Mouse (Mus musculus): Measurements from ENCODE around the gene Dpp6. TPM values are rescaled to one million over a fixed set of nuclear protein-coding genes. Genes with fewer than 3 reads are reported as not detected.

Gene Dpp6
- total RNA-seq (2018; cell fraction: chromatin; rRNA removed), result 1 to 10 TPM in 3 of 26 experiments, under 1 TPM in 9, not detected in 14; 0.33 to 3.6 (median 0.42) TPM
- total RNA-seq (2018; cell fraction: cytosol; rRNA removed), result under 1 TPM in 14 of 26 experiments, not detected in 12; 0.03 to 0.27 (median 0.11) TPM
- 1 to 10 TPM in 1 of 26 experiments, under 1 TPM in 11, not detected in 14; 0.31 to 1.1 (median 0.42) TPM for total RNA-seq (2018; cell fraction: nucleus; rRNA removed)
- polyA plus RNA-seq (2018), result not detected in 3 replicates

DNA sequence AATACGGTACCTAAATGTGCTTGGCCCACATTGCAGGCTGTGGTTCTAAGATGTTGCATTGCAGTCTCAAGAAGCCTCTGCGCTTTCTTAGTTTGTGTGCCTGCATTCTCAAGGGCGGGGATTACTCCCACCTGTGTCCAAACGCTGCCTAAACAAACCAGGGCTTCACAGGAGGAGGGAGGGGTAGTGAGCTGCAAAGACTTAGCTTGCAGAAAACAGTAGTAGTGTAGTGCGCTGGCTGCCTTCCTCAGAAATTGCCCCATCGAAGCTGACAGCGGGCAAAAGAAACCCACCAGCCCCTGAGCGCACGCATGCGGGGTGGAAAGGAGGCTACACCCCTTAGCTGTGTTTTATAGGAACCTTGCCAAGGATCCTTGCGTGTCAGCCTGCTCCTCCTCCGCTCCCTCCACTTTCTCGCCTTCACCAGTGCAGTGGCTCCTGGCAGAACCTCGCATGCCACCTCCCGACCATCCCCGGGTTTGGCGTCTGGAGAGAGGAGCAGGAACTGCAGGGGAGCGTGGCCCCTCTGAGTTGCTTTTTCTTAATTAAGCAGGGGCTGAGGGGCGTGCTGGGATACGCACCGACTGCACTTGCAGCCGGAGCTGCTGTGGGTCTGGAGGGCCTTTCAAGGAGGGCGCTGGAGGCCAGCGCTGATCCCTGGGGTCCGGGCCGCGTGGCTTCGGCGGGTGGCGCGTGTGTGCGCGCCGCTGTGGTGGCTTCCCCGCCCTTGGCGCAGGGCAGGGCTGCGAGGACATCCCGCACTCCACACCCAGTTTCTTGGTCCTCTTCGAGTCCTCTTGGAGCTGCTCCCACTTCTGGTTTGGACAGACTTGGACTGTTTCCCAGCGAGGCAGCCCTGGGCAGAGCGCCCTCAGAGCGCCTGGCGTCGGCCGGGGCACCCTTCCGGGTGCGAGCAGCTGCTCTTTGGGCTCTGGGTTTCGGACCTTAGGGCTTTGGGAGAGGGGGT, at the start of gene Dpp6:
Gene Dpp6 (plus strand): TSS at position 229 of the 967 bp plus-strand sequence.
- no peaks in the 10 kb centered on the region for H3K36me3 ChIP-seq (ENCODE audit: inconsistent target)
- no peaks in the 10 kb centered on the region for H3K79me2 ChIP-seq (ENCODE audit: inconsistent target)
- WGBS (ENCODE audit: missing documents), result 12% methylated on average over 48 of the region's 48 CpGs
- no peak within 1 kb of the TSS for H3K27ac ChIP-seq
- H3K4me3 ChIP-seq (ENCODE audit: inconsistent target), result no peak within 1 kb of the TSS

DNA sequence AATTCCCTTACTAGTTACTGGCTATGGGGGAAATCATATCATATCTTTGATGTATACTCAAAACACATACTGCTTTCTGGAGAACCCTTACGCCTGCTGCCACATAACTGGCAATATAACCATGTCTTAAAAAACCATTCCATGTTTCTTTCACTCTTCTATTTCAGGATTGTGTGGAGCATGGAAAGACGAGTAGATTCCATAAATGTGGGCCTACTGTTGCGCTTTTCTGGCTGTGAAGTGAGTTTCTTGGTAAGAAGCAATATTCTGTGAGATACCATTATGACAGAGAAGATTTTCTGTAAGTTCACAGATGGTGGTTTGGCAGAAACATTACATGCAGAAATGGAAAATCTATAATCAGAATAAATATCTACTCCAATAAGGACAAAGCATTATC, 33.0 kb upstream of the Dpp6 start:
- H3K27ac ChIP-seq, result no peak overlapping the region
- no peak overlapping the region for H3K4me3 ChIP-seq (ENCODE audit: inconsistent target)
- 78% methylated on average over 3 of the region's 3 CpGs for WGBS (ENCODE audit: missing documents)
- H3K36me3 ChIP-seq (ENCODE audit: inconsistent target), result no peaks in the 10 kb centered on the region
- no peaks in the 10 kb centered on the region for H3K79me2 ChIP-seq (ENCODE audit: inconsistent target)

DNA sequence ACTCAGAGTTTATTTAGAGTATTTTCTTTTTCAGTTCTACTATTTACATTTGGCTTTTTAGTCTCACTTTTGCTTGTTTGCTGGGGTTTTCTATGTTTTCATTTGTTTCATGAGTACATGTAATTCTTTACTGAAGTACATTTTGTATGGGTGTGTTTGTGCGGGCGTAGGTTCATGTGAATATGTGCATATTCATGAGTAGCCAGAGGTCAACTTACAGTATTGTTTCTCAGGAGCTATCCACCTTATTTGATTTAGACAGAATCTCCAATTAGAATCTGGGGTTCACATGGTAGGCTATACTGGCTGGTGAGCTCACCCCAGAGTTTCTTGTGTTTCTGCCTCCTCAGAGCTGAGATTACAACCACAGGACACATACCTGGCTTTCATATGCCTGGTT, 21.5 kb upstream of the Dpp6 start:
- no peaks in the 10 kb centered on the region for H3K36me3 ChIP-seq (ENCODE audit: inconsistent target)
- no peak overlapping the region for H3K4me3 ChIP-seq (ENCODE audit: inconsistent target)
- WGBS (ENCODE audit: missing documents), result 96% methylated on average over 2 of the region's 2 CpGs
- no peaks in the 10 kb centered on the region for H3K79me2 ChIP-seq (ENCODE audit: inconsistent target)
- no peak overlapping the region for H3K27ac ChIP-seq

DNA sequence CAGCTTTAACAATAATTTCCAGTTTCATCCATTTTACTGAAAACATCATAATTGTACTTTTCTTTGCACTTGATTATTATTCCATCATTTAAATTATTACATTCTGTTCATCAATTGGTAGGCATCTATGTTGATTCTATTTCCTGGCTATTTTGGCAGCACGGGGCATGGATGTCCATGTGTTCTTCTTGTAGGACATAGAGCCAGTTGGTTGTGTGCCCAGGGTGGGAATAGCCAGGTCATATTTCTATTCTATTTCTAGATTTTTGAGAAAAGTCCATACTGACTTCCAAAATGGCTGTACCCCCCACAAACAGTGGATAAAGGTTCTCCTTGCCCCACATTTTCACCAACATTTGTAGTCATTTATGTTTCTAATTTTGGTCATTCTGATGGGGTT, 19.0 kb downstream of the Dpp6 start:
- H3K79me2 ChIP-seq (ENCODE audit: inconsistent target), result no peaks in the 10 kb centered on the region
- no peaks in the 10 kb centered on the region for H3K36me3 ChIP-seq (ENCODE audit: inconsistent target)
- no peak overlapping the region for H3K4me3 ChIP-seq (ENCODE audit: inconsistent target)
- WGBS (ENCODE audit: missing documents), result 100% methylated on average over 1 of the region's 1 CpGs
- no peak overlapping the region for H3K27ac ChIP-seq

DNA sequence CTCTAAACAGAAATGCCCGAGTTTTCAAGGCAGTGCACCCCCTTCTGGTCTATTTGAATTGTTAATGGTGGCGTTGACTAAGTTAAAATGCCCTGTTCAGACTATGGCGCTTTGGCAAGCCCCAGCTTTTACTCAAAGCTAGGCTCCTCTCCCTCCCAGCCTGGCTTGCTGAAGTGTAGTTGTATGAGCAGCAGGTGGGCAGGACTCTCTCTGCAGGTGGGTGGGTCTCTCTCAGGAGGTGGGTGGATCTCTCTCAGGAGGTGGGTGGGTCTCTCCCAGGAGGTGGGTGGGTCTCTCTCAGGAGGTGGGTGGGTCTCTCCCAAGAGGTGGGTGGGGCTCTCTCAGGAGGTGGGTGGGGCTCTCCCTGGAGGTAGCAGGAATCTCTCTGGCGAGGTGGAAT, 24.1 kb downstream of the Dpp6 start:
- H3K4me3 ChIP-seq (ENCODE audit: inconsistent target), result no peak overlapping the region
- no peak overlapping the region for H3K27ac ChIP-seq
- WGBS (ENCODE audit: missing documents), result 36% methylated on average over 4 of the region's 4 CpGs
- H3K36me3 ChIP-seq (ENCODE audit: inconsistent target), result no peaks in the 10 kb centered on the region
- H3K79me2 ChIP-seq (ENCODE audit: inconsistent target), result no peaks in the 10 kb centered on the region

DNA sequence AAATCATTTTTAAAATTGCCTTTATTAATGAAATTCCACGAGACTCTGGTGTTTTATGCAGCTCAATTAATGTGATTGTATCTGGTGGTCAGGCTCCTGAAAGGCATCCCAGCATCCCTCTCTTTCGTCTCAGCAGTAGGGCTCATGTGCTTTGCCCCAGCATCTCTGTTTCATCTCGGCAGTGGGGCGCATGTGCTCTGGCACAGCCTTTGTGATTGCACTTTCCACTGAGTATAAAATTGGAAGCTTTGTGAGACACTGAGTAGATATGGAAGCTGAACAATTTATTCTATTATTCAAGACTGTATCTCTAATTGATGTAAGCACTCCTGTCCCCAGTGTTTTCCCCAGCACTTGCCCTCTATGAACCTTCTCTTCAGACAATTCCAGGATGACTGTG, 37.7 kb downstream of the Dpp6 start:
- H3K4me3 ChIP-seq (ENCODE audit: inconsistent target), result no peak overlapping the region
- WGBS (ENCODE audit: missing documents), result 56% methylated on average over 4 of the region's 4 CpGs
- H3K36me3 ChIP-seq (ENCODE audit: inconsistent target), result no peaks in the 10 kb centered on the region
- no peaks in the 10 kb centered on the region for H3K79me2 ChIP-seq (ENCODE audit: inconsistent target)
- H3K27ac ChIP-seq, result no peak overlapping the region

DNA sequence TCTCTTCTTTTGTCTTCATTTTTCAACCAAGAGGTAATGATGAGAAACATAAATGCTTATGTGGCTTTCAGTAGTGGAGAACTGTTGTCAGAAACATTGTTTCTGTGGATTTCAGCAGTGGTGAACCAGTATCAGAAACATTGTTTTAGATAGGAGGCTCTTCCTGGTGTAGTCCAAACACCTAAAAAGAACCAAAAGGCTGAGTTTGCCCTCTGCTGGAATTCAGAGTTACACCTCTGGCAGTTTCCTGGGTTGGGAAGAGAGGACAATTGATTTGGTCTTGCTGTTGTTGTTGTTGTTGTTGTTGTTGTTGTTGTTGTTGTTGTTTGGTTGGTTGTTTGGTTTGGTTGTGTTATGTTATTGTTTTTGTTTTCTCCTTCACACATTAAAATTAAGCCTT, 58.4 kb downstream of the Dpp6 start:
- H3K27ac ChIP-seq, result no peak overlapping the region
- H3K79me2 ChIP-seq (ENCODE audit: inconsistent target), result no peaks in the 10 kb centered on the region
- no peaks in the 10 kb centered on the region for H3K36me3 ChIP-seq (ENCODE audit: inconsistent target)
- no peak overlapping the region for H3K4me3 ChIP-seq (ENCODE audit: inconsistent target)

DNA sequence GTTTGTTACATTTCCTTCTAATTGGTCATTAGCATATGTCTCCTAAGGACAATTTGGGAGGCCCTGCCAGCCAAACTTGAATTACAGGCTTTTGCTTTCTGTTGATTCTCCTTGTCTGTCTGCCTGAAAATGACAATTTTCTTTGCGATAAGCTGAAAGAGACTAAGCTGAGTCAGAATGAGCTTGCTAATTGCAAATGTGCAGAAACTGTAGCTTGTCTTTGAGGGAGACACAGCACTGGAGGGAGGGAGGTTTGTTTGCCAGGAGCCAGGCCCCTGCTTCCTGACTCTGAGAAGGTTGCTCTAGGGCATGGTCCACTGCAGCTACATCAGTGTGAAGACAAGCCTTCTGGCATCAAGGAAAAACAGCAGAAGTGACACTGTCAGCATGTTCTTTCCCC, 70.5 kb downstream of the Dpp6 start:
- H3K27ac ChIP-seq, result no peak overlapping the region
- H3K4me3 ChIP-seq (ENCODE audit: inconsistent target), result no peak overlapping the region
- no peaks in the 10 kb centered on the region for H3K36me3 ChIP-seq (ENCODE audit: inconsistent target)
- WGBS (ENCODE audit: missing documents), result 100% methylated on average over 1 of the region's 1 CpGs
- H3K79me2 ChIP-seq (ENCODE audit: inconsistent target), result no peaks in the 10 kb centered on the region

DNA sequence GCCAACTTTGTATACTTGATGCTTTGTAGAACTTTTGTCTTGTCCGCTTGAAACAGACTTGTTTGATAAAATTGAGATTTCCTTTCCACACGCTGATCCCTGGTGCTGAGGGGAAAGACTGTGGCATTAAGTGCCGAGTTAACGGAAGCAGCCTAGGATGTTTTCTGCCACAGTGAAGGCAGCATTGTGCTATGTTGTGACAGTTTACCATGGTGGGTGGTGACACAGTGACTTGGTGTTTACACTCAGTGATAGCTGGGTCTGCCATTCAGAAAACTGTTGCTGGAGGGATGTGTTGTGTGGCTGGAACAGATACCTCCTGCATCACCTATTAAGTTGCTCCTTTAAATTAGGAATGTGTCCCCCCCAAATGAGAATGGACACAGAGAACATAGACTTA, 71.1 kb downstream of the Dpp6 start:
- Histone ChIP-seq H3K79me2 (ENCODE audit: inconsistent target) (no peaks in the 10 kb centered on the region), H3K4me3 (ENCODE audit: inconsistent target) (no peak overlapping the region), H3K36me3 (ENCODE audit: inconsistent target) (no peaks in the 10 kb centered on the region), H3K27ac (no peak overlapping the region)
- 85% methylated on average over 4 of the region's 4 CpGs for WGBS (ENCODE audit: missing documents)

DNA sequence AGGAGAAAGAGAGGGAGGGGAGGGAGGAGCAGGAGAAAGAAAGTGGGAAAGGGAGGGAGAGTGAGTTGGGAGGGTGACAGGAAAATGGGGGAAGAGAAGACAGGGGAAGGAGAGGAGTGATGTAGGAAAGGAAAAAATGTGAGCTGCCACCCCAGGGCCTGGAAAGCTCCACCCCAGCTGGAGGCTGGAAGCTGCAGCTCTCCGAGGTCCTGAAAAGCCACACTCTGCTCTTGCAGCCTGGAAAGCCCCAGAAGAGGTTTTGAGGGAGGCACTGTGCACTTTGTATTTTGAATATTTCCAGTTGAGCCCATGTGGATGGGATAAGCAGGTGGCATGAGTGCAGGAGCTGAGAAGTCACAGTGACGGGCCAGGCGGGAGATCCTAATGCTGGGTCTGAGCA, 77.3 kb downstream of the Dpp6 start:
- H3K79me2 ChIP-seq (ENCODE audit: inconsistent target), result no peaks in the 10 kb centered on the region
- H3K36me3 ChIP-seq (ENCODE audit: inconsistent target), result no peaks in the 10 kb centered on the region
- H3K27ac ChIP-seq, result no peak overlapping the region
- 39% methylated on average over 3 of the region's 3 CpGs for WGBS (ENCODE audit: missing documents)
- H3K4me3 ChIP-seq (ENCODE audit: inconsistent target), result no peak overlapping the region

DNA sequence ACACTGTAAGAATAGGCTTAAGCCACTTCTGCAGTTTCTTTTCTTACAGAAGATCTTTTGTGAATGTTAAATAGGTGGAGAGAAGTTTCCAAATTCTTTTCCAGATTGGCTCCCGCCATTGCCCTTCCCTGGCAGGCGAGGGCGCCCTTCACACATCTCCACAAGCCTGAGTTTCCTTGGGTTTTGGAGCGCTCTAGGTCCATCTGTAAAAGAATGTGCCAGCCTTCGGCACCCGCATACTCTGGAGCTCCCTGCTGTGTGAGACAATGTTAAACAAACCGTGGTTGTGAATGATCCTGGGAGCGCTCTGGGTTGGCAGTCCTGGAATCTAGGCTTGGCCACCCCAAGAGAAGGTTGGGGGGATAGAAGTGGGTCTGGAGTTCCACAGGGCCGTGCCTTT, 86.8 kb downstream of the Dpp6 start:
- Histone ChIP-seq H3K79me2 (ENCODE audit: inconsistent target) (no peaks in the 10 kb centered on the region), H3K36me3 (ENCODE audit: inconsistent target) (no peaks in the 10 kb centered on the region), H3K27ac (no peak overlapping the region), H3K4me3 (ENCODE audit: inconsistent target) (no peak overlapping the region)
- WGBS (ENCODE audit: missing documents), result 19% methylated on average over 9 of the region's 9 CpGs

DNA sequence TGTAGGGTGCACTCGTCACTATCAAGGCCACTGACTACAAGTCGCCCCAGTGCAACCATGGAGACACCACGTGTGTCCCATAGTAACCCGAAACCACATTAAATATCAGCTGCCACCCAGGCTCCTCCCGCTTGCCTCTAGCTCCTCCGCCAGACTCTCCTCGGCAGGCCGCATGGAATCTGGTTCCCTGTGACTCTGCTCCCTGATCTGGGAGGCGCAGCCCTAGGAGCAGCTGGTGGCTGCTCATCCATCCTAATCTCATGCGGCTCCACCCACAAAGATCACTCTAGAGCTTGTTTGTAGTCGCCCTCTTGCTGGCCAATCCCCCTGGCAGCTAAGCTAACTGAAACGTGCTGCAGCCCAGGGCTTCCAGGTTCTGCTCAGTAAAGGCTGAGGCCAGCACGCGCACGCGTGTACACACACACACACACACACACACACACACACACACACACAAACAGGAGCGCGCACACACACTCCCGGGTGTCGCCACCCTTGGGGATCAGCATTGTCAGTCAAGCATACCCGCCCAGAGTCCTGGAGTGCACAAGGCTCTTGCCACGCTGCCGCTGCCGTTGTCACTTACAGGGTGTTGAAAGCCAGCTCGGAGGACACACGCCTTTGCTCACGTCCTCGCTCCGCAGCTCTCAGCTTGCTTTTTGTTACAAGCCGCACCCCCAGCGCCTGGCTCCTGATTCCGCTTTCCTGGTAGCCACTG, 87.5 kb downstream of the Dpp6 start:
- WGBS (ENCODE audit: missing documents), result 3% methylated on average over 32 of the region's 32 CpGs
- Histone ChIP-seq H3K27ac (no peak overlapping the region), H3K4me3 (ENCODE audit: inconsistent target) (no peak overlapping the region), H3K79me2 (ENCODE audit: inconsistent target) (no peaks in the 10 kb centered on the region), H3K36me3 (ENCODE audit: inconsistent target) (no peaks in the 10 kb centered on the region)

DNA sequence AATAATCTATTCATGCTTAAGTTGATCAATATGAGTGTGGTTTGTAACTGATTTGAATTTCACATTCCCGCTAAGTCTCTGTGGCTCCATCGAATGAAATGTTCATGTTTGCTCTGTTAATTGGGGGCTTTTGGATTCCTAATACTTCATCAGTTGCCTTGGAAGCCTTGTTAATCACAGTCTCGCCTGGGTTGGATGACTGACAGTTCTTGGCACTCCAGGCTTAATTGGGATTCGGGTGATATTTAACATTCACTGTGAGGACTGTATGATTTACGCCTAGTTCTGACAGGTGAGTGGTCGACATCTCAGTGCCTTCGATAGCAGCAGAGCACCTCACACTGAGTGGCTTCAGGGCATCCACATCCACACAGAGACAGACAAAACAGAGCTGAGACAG, 90.1 kb downstream of the Dpp6 start:
- H3K4me3 ChIP-seq (ENCODE audit: inconsistent target), result no peak overlapping the region
- WGBS (ENCODE audit: missing documents), result 87% methylated on average over 7 of the region's 7 CpGs
- no peaks in the 10 kb centered on the region for H3K79me2 ChIP-seq (ENCODE audit: inconsistent target)
- no peak overlapping the region for H3K27ac ChIP-seq
- H3K36me3 ChIP-seq (ENCODE audit: inconsistent target), result no peaks in the 10 kb centered on the region

DNA sequence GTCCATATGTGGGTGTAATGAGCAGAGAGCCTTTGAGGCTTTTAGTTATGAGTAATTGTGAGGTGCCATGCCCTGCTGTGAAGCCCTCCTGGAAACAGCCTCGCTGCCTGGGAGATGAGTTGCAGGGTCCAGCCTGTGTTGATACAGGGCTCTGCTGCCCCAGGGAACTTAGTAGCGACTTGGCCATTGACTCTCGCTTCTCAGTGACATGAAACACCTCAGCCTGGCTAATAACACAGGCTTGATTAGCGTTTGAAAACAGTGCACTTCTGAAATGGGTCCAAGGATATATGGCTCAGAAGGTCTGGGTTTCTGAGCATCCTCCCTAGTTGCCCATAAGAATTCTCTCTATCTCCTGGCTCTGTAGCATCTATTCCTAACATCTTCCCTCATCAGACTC, 91.6 kb downstream of the Dpp6 start:
- Histone ChIP-seq H3K27ac (no peak overlapping the region), H3K79me2 (ENCODE audit: inconsistent target) (no peaks in the 10 kb centered on the region), H3K36me3 (ENCODE audit: inconsistent target) (no peaks in the 10 kb centered on the region), H3K4me3 (ENCODE audit: inconsistent target) (no peak overlapping the region)
- WGBS (ENCODE audit: missing documents), result 78% methylated on average over 4 of the region's 4 CpGs

DNA sequence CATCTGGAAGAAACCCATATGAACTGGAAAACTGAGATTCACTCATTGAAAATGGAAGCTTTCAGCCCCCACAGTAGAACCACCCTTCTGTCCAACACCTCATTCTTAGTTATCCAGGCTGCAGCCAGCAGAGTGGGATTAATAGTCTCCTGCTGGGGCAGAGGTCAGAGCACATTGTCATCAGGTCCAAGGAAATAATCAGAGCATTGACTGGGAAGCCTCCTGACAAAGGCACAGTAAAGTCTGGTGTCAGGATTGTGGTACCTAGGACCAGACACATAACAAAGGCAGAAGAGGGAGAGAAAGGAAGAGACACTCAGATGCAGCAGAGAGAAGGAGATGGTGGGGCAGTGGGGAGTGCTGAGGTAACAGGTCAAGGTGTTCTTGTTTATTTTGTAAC, 93.3 kb downstream of the Dpp6 start:
- no peaks in the 10 kb centered on the region for H3K79me2 ChIP-seq (ENCODE audit: inconsistent target)
- no peaks in the 10 kb centered on the region for H3K36me3 ChIP-seq (ENCODE audit: inconsistent target)
- no peak overlapping the region for H3K4me3 ChIP-seq (ENCODE audit: inconsistent target)
- H3K27ac ChIP-seq, result no peak overlapping the region
